Mouse (Mus musculus): ENCODE data around the gene Daw1. TPM values are rescaled to one million over a fixed set of nuclear protein-coding genes. Genes with fewer than 3 reads are reported as not detected.

Gene Daw1
- total RNA-seq (2022) = not detected

DNA sequence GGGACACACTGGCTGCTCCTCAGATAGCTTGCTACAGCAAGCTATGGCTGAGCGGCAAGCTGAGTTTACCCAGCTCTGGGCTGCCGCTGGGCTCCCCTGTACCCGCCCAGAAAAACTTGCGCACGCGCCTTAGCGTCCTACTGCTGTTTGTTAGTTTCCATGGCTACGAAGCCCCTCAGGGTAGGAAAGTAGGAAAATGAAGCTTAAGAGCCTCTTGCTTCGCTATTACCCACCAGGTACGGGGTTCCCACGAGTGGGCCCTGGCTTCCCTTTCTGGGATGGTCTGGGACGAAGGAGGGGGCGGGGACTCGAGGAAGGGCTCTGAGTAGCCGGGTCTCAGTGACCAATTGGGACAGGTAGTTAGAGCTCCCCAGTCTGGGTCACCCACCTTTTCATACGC, at the start of gene Daw1:
Gene Daw1 (plus strand): TSS at position 150 of the 400 bp plus-strand sequence.
- no peak for DNase-seq (ENCODE audit: low spot score)

DNA sequence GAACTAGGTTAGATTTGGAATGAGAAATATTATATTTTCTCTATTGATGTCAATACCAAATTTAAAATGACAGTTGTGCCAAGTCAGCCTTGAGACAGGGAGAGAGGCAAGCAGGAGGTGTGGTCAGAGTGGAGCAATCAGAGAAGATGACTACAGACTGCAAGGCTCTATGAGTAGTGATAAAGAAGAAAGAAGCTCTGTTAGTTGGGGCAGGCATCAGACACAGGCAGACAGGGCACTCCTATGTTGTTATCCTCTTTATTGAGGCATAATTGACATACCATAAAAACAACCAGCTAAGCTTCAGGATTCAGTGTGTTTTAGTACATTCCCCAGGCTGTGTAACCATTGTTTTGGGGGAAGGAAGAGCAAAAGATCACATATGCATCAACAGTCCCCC, 48.6 kb upstream of the Daw1 start:
- DNase-seq (ENCODE audit: low spot score) = no peak

DNA sequence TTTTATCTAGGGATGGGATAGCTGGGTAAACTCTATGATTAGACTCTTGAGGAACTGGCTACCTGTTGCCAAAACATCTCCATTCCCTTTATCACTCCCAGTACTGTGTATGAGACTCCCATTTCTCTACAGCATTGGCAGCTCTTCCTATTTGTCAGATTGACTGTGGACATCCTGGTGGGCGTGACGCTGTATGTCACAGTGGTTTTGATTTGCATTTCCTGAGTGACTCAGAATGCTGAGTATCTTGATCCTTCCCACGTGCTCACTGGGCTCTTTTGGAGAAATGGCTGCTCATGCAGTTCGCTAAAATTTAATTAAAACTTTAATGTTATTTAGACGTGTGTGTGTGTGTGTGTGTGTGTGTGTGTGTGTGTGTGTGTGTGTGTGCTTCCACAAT, 47.8 kb upstream of the Daw1 start:
- DNase-seq (ENCODE audit: low spot score) = no peak

DNA sequence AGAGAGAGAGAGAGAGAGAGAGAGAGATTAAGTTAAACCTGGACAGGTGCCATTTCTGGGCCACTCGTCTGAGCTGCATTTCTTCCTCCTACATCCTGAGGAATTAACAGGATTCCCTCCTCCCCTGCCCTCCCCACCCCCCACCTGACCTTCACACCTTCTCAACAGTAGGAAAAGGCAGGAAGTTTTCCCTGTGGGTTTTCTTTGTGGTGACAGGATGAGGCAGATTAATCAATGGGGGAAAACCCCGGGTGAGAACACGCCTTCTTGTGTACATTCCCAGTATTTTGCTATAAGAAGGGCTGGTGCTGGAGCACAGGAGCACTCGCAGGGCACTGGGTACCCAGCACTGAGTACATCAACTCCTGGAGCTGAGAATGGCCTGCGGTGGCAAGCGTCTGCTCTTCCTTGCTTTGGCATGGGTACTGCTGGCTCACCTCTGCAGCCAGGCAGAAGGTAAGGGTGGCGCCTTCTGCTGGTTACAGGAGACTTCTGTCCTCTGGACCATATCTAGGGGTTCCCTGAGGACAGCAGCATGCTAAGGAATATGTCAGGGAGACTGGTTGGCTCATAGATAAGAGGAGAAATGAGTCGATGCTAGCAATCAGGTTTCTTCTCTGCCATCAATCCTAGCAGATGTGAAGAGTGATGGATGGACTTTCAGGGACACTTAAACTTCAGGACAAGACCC, 43.0 kb upstream of the Daw1 start, which contains the start of gene Ccl20:
Gene Ccl20 (plus strand): TSS at position 320 of the 691 bp plus-strand sequence.
- no peak for DNase-seq (ENCODE audit: low spot score)

DNA sequence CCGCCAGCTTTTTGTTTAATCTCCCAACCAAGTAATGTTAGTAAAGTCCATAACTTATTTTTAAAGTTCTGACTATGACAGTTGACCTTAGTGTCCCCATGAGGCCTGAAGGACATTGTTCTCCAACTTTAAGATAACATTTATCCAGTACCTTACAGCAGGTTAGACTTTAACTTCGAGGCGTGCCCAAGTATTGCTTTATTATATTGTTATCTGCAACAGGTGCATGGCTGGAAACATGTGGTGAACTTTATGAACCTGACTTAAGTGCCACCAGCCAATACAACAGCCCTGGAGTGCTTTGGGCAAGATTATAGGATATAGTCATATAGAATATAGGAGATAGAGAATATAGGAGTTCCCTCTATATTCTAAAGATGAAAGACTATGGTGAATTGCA, 42.3 kb upstream of the Daw1 start:
- no peak for DNase-seq (ENCODE audit: low spot score)

DNA sequence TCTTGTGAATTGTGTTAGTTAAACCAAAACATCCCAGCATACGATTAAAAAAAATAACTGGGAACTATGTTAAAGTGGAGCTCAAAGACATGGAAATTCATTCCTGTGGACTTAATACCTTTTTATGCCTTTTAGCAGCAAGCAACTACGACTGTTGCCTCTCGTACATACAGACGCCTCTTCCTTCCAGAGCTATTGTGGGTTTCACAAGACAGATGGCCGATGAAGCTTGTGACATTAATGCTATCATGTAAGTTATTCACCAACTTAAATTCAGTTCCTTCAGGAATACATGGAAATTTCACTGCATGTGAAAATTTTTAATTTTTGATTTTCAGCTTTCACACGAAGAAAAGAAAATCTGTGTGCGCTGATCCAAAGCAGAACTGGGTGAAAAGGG, 41.9 kb upstream of the Daw1 start:
- DNase-seq (ENCODE audit: low spot score) = no peak

DNA sequence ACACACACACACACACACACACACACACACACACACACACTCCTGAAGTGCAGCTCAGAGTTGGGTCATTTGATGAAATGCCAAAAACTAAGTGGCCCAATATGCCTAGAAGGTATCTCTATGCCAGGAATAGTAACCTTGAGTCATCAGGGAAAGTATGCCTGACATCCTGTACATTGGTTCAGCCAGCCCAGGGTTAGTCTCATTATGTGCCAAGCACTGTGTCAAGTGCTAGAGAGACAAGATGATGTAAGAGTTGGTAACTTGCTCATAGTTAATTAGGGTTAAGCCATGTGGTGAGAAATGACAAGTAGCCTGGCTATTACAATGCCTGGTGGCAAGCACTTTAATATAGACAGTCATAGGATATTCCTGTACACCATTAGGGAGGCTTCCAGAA, 39.6 kb upstream of the Daw1 start:
- DNase-seq (ENCODE audit: low spot score) = peak; percentile 41

DNA sequence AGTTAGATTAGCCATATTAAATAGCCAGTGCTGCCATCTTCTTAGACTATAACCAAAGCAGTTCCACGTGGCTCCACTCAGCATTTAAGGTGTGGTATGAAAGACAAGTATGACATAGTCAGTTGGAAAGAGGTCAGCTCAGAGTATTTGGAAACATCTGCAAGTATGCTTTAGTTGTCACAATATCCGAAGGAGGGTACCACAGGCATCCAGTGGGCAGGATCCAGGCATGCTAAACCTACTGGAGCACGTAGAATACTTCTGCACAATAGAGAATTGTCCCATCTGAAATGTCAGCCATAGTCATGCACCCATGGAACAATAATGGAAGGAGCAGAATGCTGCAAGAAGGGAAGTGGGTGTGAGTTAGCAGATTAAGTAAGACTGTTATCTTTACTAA, 39.2 kb upstream of the Daw1 start:
- DNase-seq (ENCODE audit: low spot score) = no peak

DNA sequence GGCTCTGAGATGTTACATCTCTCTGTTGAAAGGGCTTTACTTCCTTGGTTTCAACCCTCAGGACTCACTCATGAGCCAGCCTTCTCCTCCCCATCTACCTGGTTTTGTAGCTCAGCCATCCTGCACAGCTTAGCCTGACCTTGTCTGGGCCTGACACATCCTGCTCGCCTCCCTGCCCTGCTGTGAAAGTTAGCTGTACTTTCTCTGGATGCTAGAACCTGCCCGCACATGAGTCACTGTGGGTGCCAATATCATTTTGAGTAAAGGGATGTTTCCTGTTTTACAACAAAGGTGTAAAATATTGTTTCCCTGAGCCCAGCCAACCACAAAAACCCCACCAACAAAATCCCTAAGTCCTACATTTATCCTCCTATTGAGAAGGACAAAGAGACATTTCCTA, 36.4 kb upstream of the Daw1 start:
- no peak for DNase-seq (ENCODE audit: low spot score)

DNA sequence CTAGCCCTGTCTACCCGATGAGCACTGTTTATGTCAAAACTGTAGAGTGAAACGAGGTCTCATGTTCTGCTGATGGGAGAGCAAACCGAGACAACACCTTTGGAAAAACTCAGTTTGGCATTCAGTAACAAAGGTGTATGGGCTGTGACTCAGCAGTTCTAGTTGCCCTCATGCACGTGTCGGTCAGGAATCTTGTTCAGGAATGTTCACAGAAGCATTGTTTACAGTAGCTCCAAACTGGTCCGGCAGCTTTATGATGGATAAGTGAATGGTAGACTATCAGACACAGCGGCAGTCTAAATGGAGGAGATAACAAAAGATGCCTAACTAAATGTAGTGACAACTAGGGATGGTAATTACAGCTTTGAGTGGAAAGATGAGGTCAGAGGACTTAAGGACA, 23.7 kb upstream of the Daw1 start:
- no peak for DNase-seq (ENCODE audit: low spot score)

DNA sequence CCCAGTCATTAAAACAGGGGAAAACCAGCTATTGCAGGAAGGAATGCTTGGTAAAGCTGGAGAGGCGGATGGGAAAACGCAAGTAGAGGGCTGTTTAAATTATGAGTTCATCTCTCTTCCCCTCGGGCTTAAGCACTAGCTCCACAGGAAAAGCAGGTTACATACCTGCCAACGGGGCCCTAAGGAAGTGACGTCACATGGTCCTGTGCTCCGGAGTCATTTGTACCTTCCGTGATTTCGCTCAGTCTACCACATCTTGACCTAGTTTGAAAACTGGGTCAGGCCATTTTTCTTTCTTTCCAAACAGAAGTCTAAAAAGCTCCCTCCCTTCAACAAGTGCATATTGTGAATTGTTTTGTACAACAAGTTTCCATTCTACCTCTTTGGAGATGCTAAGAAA, 21.7 kb upstream of the Daw1 start:
- DNase-seq (ENCODE audit: low spot score) = no peak

DNA sequence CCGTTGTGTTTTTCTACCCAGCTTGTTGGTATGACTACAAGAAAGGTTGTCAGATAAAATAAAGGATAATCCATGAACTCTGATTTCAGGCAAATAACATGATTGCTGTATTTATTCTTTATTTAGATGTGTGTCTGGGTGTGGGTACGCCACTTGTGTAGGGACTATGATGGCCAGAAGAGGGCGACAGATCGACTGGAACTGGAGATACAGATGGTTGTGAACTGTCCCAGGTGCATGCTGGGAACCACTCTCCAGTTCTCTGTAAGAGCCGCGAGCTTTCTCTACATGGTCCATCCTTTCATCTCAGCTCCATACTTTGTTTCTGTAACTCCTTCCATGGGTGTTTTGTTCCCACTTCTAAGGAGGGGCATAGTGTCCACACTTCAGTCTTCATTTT, 20.8 kb upstream of the Daw1 start:
- no peak for DNase-seq (ENCODE audit: low spot score)

DNA sequence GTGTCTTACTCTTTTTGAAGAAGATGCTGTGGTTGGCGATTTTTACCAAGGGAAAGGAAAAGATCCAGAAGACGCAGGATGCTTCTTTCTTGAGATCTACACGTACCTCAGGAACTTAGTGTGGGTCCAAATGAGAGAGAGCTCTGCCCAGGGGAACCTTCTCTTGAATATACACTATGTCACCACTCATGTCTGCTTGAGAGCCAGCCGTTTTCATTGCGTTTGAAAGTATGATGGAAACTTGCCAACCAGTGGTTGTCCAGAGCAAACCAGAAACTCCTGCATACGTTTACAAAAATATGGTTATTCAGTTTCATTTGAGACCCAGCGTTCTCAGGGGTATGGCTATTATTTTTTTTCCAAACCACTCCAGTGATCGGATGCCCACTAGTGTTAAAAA, 18.0 kb upstream of the Daw1 start:
- DNase-seq (ENCODE audit: low spot score) = no peak

DNA sequence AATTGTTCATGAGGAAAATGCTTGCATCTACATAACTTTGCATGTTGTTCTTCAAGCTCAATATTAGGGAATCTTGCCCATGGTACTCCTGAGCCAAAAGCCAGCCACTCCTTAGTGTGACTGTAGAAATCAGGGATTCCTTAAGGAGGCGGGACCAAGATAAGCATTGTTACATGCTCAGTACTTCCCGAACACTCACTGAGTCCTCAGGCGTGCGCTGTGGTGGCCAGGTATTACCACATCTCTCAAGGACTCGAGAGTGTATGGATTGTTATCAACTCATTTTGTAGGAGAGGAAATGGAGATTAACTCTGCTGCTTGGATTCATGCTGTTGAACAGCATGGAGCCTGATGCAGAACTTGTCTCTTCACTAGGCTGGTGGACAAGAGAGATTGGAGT, 17.5 kb upstream of the Daw1 start:
- no peak for DNase-seq (ENCODE audit: low spot score)

DNA sequence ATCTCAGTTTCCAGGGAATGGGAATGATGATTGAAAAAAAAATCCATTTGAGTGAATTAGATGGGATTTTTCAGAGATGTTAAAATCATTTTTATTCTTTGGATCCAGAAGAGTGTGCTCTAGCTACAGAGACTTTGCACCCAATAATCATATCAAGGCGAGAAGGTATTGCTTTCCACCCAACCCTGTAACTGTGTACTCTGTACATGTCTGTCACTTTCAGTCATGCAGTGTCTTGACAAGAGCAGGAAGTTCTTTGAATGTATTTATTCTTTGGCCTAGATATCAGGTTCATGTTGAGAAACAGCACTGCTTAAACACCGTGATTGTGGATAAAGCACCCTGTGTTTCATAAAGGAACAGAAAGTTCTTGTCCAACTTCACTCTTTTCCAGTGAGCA, 13.0 kb upstream of the Daw1 start:
- DNase-seq (ENCODE audit: low spot score) = no peak

DNA sequence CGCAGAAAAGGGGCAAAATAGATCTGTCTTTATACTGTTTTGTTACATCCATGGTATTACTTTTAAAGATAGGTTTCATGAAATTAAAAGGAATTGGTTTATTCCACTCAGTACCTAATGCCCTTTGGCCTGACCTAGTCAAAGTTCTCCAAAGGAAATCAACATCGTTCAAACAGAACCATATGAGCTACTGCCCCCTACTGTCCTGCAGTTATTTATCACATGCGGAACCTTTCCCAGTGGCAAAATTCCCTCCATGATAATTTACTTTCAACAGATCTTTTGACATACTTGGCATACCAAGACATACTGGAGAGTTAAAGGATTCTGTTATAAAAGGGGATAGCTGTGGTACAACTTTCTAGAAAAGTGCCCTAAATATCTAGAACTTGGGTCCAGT, 9.3 kb upstream of the Daw1 start:
- DNase-seq (ENCODE audit: low spot score) = no peak

DNA sequence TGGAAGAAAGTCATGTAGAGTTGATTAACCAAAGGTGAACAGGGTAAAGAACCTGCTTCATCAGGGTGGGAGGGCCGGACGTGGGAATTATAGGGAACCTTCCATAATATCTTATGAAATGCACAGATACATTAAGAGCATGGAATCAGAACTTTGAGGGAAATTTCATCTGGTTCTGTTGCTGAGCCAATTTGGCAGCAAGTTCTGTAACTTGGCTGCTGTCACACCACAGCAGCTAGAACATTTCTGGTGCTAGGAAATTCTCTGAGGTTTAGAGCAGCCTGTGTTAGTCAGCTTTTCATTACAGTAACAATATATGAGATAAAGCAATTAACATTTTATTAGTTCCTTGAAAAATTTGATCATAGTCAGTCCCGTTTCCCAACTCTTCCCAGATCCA, 6.6 kb upstream of the Daw1 start:
- no peak for DNase-seq (ENCODE audit: low spot score)

DNA sequence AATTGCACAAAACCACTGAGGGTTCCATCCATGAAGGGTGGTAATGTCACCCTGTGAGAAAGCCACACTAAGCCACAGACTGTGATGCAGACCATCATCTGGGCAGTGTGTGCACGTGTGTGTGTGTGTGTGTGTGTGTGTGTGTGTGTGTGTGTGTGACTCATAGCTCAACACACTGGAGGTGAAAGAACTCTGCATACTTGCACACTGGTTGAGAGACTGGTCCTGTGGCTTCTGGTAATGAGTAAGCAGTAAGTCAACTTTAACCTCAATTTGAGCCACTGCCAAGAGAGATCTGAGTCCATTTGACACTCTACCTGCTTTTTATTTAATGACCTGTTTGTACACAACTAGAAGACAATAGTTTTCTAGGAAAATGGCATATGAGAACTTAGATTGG, 2.7 kb upstream of the Daw1 start:
- DNase-seq (ENCODE audit: low spot score) = no peak

DNA sequence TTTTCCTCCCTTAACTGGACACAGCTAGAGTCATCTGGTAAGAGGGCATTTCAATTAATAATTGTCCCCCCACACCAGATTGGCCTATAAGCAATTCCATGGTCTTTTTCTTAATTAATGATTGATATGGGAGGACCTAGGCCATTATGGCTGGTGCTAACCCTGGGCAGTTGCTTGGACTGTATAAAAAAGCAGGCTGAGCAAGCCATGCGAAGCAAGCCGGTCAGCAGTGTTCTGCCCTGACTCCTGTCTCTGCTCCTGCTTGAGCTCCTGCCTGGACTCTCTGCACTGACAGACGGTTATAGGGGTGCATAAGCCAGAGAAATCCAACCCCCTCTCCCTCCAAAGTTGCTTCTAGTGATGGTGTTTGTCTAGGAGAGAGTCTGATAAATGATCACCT, 2.1 kb downstream of the Daw1 start:
- DNase-seq (ENCODE audit: low spot score) = no peak

DNA sequence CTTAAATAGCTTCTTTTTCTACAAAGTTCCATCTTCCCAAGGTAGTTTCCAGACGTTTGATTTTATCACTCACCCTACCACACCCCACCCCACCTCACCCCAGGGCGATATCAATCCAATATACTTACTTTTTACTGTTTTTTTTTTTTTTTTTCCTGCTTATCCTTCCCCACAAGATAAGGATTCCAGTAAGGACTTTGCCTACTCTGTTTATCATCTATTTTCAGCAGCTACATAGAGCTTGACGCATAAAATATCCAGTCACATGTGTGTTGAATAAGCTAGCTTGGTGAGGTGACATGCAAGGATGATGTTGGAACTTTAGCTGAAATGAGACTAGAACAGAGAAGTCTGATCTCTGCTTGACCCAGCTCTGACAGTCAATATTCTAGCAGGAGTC, 4.5 kb downstream of the Daw1 start:
- no peak for DNase-seq (ENCODE audit: low spot score)

DNA sequence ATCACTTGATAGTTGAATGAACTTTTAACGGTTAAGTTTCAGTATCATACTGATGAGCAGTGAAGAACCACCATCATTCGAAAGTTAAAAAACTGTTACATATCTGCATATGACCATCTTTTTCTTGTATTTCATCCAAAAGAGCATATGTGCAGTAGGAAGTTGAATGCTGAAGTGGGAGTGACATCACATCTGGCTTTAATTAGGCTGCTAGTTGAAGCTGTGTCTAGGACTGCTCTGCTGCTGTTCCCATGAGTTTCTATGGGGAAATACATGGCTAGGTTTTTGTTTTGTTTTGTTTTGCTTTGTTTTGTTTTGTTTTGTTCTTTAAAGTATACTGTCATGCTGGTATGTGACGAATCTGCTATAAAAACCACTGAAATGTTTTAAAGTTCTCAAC, 9.6 kb downstream of the Daw1 start:
- no peak for DNase-seq (ENCODE audit: low spot score)

DNA sequence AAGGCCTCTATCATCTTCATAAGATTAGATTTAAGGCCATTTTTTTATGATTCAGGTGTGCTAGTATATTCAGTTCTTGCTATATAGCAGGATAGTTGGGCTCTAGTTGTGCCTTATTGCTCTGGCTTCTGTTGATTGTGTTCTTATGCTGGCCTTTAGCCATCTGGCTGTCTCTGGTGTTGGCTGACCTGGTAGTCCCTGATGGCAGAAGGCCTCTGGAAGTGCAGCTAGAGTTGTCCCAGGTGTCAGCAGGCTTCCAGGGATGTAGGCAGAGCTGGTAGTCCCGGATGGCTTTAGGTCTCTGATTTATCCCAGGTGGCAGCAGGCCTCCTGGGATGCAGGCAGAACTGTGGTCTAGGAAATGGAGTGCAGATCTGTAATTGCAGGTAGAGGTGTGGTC, 16.4 kb downstream of the Daw1 start:
- DNase-seq (ENCODE audit: low spot score) = no peak

DNA sequence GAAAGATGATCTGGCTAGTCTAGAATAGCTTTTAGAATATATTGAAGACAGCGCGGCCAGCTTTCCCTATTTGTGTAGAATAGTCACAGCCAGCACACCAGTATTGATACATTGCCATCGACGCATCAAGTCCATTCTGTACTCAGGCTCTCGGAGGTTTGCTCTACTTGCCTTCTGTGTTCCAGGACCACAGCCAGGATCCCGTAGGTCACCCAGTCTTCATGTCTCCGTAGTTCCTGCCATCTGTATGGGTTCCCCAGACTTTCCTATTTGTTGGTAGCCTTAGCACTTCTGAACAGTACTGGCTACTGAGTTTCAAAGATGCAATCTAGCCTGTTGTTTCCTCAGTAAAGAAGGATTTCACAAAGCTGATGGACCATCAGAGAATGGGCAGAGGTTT, 20.0 kb downstream of the Daw1 start:
- no peak for DNase-seq (ENCODE audit: low spot score)

DNA sequence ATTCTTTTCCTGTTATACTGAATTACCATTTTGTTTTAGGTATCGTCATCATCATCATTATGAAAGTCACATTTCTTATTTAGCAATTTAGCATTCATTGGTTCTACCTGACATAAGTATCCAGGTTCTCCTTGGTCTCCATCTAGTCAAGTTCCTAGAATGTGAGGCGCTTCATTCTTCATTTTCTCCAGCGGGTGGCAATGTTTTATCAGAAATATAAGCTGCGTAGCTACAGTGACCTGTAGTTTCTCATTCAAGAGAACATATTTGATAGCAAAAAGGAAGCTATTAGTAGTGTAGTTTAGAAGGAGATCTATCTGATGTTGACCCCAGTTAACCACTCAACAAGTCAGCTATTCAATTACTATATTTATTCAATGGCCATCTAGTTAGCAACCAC, 21.9 kb downstream of the Daw1 start:
- DNase-seq (ENCODE audit: low spot score) = no peak
